Mouse (Mus musculus): ENCODE results near the gene Wdr46. TPM values are rescaled to one million over a fixed set of nuclear protein-coding genes. Genes with fewer than 3 reads are reported as not detected.

Gene Wdr46
- total and polyA plus RNA-seq, 3 experiments: 8.7 to 10.0 (median 8.8) TPM

DNA sequence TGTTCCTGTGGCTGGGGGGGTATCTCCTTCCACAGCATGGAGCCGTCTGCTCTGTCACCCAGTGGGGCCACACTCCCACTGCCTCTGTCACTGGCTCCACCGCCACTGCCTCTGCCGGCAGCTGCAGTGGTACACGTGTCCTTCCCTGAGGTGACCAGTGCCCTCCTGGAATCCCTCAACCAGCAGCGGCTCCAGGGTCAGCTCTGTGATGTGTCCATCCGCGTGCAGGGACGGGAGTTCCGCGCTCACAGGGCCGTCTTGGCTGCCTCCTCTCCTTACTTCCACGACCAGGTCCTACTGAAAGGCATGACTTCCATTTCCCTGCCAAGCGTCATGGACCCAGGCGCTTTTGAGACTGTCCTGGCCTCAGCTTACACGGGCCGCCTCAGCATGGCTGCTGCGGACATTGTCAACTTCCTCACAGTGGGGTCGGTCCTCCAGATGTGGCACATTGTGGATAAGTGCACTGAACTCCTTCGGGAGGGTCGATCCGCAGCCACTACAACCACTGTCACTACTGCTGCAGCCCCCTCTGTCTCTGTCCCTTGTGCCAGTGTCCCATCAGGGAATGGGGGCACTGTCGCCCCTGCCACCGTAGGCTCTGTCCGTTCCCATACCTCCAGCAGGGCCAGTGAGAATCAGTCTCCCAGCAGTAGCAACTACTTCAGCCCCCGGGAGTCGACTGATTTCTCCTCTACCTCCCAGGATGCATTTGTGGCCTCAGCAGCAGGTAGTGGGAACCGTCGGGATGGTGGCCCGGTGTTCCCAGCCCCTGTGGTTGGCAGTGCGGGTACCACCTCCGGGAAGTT, 23.4 kb upstream of the Wdr46 start:
- TF ChIP-seq CTCF (IDR thresholded peaks at IDR 0.05): no peak
- TF ChIP-seq POLR2A (IDR thresholded peaks at IDR 0.05; ENCODE audit: insufficient read depth, low read depth, low read length): no peak
- TF ChIP-seq EP300 (IDR thresholded peaks at IDR 0.05; ENCODE audit: insufficient read depth, low read depth, low read length): no peak
- 70% methylated on average over 31 of the region's 31 CpGs for WGBS
- DNase-seq: no peak
- Histone ChIP-seq H3K4me3 (peak overlapping the region; percentile 59; the same call in 1 of the 2 replicates), H3K27me3 (ENCODE audit: control insufficient read depth, insufficient read depth, low read length) (no peaks in the 10 kb centered on the region), H3K4me1 (ENCODE audit: control insufficient read depth, insufficient read depth, low read length) (peaks cover 4% of the 10 kb centered on the region), H3K27ac (peak overlapping the region; percentile 62; the same call in 1 of the 2 replicates), H3K79me2 (replicated peaks; ENCODE audit: control insufficient read depth, insufficient read depth, low read length) (no peaks in the 10 kb centered on the region), H3K9ac (ENCODE audit: low read depth, low read length) (no peak overlapping the region), H3K36me3 (ENCODE audit: control insufficient read depth, insufficient read depth, low read length) (peaks cover 3% of the 10 kb centered on the region; the same call in 1 of the 2 replicates)
- intact Hi-C loops (cut with DNase I): no loop called here

DNA sequence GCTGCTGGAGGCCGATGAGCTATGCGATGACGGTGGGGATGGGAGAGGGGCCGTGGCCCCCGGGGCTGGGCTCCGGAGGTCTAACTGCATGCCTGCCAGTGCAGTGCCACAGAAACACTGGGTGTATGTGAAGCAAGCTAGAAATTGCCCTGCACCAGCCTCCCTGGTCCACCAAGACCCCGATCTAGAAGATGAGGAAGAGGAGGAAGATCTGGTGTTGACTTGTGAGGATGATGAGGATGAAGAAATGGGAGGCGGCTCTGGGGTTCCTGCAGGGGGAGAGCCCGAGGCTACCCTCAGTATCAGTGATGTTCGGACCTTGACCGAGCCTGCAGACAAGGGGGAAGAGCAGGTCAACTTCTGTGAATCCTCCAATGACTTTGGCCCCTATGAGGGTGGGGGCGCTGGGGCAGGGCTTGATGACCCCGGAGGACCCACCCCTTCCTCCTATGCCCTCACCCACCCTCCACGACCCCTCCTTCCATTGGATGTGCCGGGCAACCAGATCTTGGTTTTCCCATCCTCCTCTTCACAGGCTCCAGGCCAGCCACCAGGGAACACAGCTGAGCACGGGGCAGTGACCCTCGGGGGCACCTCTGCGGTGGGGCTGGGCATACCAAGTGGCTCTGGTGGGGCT, 22.7 kb upstream of the Wdr46 start:
- Histone ChIP-seq H3K36me3 (ENCODE audit: control insufficient read depth, insufficient read depth, low read length) (peaks cover 3% of the 10 kb centered on the region; the same call in 1 of the 2 replicates), H3K27ac (no peak overlapping the region), H3K4me3 (no peak overlapping the region), H3K4me1 (ENCODE audit: control insufficient read depth, insufficient read depth, low read length) (peaks cover 4% of the 10 kb centered on the region), H3K79me2 (replicated peaks; ENCODE audit: control insufficient read depth, insufficient read depth, low read length) (no peaks in the 10 kb centered on the region), H3K27me3 (ENCODE audit: control insufficient read depth, insufficient read depth, low read length) (no peaks in the 10 kb centered on the region), H3K9ac (ENCODE audit: low read depth, low read length) (no peak overlapping the region)
- TF ChIP-seq CTCF (IDR thresholded peaks at IDR 0.05) (no peak), POLR2A (IDR thresholded peaks at IDR 0.05; ENCODE audit: insufficient read depth, low read depth, low read length) (no peak), EP300 (IDR thresholded peaks at IDR 0.05; ENCODE audit: insufficient read depth, low read depth, low read length) (no peak)
- 82% methylated on average over 18 of the region's 18 CpGs for WGBS
- peak in 1 of 2 experiments; percentile 24 for DNase-seq
- intact Hi-C loops (cut with DNase I): no loop called here

DNA sequence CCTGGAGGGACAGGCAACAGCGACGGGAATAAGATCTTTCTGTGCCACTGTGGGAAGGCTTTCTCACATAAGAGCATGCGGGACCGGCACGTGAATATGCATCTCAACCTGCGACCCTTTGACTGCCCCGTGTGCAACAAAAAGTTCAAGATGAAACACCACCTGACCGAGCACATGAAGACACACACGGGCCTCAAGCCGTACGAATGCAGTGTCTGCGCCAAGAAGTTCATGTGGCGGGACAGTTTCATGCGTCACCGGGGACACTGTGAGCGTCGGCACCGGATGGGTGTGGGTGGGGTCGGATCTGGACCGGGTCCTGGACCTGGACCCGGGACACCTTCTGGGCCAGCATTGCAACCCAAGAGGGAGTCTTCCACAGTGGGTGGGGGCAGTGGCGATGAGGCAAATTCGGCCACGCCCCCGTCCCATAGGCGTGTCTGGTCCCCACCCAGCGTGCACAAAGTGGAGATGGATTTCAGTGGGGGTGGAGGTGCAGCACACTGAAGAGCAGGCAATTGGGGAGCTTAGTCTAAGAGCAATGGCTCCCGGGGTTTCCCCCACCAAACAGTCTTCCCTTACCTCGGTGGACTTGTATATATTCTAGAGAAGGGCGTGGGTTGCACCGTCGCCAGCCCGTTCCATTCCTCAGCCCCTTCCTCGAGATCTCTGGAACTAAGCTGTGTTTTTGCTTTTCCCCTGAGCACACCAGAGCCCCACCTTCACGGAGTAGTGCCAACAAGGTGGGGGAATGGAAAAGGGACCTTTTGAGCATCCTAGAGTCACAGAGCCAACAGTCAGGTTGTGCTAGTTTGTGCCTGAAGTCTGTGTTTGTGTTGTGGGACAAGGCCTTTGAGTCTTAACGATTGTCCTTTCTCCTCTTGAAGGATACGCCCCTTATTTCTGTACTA, 21.9 kb upstream of the Wdr46 start:
- TF ChIP-seq EP300 (IDR thresholded peaks at IDR 0.05; ENCODE audit: insufficient read depth, low read depth, low read length): 0 out of 2 replicates have a peak, but pooled peaks have one; percentile 29
- TF ChIP-seq POLR2A (IDR thresholded peaks at IDR 0.05; ENCODE audit: insufficient read depth, low read depth, low read length): no peak
- H3K36me3 ChIP-seq (ENCODE audit: control insufficient read depth, insufficient read depth, low read length): peaks cover 3% of the 10 kb centered on the region; the same call in 1 of the 2 replicates
- 0 out of 2 replicates have a peak overlapping the region, but pooled peaks have one; percentile 85 for H3K9ac ChIP-seq (ENCODE audit: low read depth, low read length)
- peak; percentile 66 to 68 for DNase-seq
- H3K79me2 ChIP-seq (replicated peaks; ENCODE audit: control insufficient read depth, insufficient read depth, low read length): no peaks in the 10 kb centered on the region
- intact Hi-C loops (cut with DNase I): no loop called here
- H3K4me3 ChIP-seq: peak overlapping the region; percentile 75
- H3K4me1 ChIP-seq (ENCODE audit: control insufficient read depth, insufficient read depth, low read length): peaks cover 4% of the 10 kb centered on the region
- peak overlapping the region; percentile 92 for H3K27ac ChIP-seq
- H3K27me3 ChIP-seq (ENCODE audit: control insufficient read depth, insufficient read depth, low read length): no peaks in the 10 kb centered on the region
- 54% methylated on average over 37 of the region's 37 CpGs for WGBS

DNA sequence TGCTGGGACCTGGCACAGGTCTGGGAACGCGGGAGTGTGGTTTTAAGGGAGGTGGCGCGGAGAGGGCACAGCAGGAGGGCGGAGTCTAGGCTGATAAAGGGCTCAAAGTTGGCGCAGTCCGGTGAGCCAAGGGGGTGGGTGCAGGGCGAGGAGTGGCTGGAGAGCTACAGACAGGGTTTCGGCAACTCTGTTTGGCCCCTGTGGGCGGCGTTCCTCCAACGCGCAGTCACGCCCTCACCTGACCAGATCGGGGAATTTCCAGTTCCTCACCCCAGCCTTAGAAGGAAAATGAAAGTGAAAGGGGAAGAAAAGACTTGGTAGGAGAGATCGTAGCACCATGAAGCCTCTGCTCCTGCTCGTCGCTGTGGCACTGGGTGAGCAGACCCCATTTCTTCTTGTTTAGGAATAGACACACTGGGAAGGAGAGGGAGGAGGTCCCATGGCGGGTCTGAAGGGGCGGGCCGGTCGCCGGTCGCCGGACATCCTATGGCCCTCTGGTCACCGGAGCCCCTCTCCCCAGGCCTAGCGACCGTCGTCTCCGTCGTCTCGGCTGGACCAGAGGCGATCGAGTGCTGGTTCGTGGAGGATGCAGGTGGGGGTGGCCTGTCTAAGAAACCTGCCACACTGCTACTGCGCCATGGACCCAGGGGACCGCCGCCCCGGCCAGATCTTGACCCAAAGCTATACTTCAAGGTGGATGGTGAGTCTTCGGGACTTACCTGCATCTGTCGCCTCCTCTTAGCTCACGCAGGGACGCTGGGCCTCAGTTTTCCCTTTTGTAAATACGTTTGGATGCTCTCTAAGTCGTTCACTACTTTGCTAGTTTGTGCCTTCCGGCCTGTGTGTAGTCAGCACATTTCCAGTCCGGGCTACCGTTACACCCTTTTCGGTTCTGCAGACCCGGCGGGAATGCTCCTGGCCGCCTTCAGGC, 20.8 kb upstream of the Wdr46 start:
- peak; percentile 85 to 91 for DNase-seq
- intact Hi-C loops (cut with DNase I): loop anchor here (1.0 to 10.0 kb wide), 3 partner anchors 10 to 675 kb away; partner anchors contain the start of genes Ager, Pbx2 and Rgl2
- TF ChIP-seq CTCF (IDR thresholded peaks at IDR 0.05): peak; percentile 54
- TF ChIP-seq POLR2A (IDR thresholded peaks at IDR 0.05; ENCODE audit: insufficient read depth, low read depth, low read length): peak; percentile 86
- peak; percentile 80; the same call in 1 of the 2 replicates for TF ChIP-seq EP300 (IDR thresholded peaks at IDR 0.05; ENCODE audit: insufficient read depth, low read depth, low read length)
- Histone ChIP-seq H3K36me3 (ENCODE audit: control insufficient read depth, insufficient read depth, low read length) (peaks cover 3% of the 10 kb centered on the region; the same call in 1 of the 2 replicates), H3K4me1 (ENCODE audit: control insufficient read depth, insufficient read depth, low read length) (peaks cover 4% of the 10 kb centered on the region), H3K79me2 (replicated peaks; ENCODE audit: control insufficient read depth, insufficient read depth, low read length) (no peaks in the 10 kb centered on the region), H3K4me3 (peak overlapping the region; percentile 75), H3K27ac (peak overlapping the region; percentile 92), H3K9ac (ENCODE audit: low read depth, low read length) (peak overlapping the region; percentile 85), H3K27me3 (ENCODE audit: control insufficient read depth, insufficient read depth, low read length) (no peaks in the 10 kb centered on the region)
- WGBS: under 1% methylated on average over 52 of the region's 52 CpGs

All from heart, adult 2 months (tissue).